Mouse (Mus musculus): ENCODE measurements at regions not wholly inside any gene's neighbourhood (a gene's known extent, or its start where the extent isn't known, plus 50 kb on each side); places are given as distances from the start of the nearest gene placed in this dataset.

DNA sequence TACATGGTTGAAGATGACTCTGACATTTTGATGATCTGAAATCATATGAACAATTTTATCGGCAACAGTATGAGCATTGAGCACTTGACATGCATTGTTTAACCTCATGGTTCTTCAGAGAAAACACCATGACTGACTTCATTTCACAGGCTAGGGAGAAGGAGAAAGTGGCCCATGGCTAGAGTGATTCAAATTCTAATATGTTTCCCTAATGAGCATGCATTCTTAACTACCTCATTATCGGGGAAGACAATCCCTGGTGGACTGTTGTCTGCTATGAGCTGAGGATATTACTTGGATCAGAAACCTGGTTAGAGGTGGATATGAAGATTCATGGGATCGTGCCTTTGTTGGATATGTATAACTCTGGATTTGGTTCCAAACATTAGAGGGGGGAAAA, 240.9 kb downstream of the Arl4a start:
- no peaks in the 10 kb centered on the region for H3K4me1 ChIP-seq (replicated peaks; ENCODE audit: control insufficient read depth, insufficient read depth, low read length)
- H3K9me3 ChIP-seq (ENCODE audit: control insufficient read depth, low read length), result no peaks in the 10 kb centered on the region
- H3K4me3 ChIP-seq (replicated peaks; ENCODE audit: low read length), result no peak overlapping the region
- no peak overlapping the region for H3K27ac ChIP-seq (ENCODE audit: low read length)
- H3K9ac ChIP-seq (replicated peaks; ENCODE audit: low read depth, low read length), result no peak overlapping the region
- no peaks in the 10 kb centered on the region for H3K27me3 ChIP-seq (replicated peaks; ENCODE audit: control insufficient read depth, insufficient read depth, low read length)
- no peaks in the 10 kb centered on the region for H3K36me3 ChIP-seq (ENCODE audit: control insufficient read depth, insufficient read depth)
- no peak overlapping the region for H3K4me2 ChIP-seq (ENCODE audit: low read length)
- 44% methylated on average over 3 of the region's 3 CpGs for WGBS
- no peak for ATAC-seq

- Histone ChIP-seq H3K27me3 (replicated peaks; ENCODE audit: control insufficient read depth, insufficient read depth, low read length) (no peaks in the 10 kb centered on the region), H3K4me2 (ENCODE audit: low read length) (no peak overlapping the region), H3K27ac (ENCODE audit: low read length) (no peak overlapping the region), H3K9me3 (ENCODE audit: control insufficient read depth, low read length) (no peaks in the 10 kb centered on the region), H3K4me1 (replicated peaks; ENCODE audit: control insufficient read depth, insufficient read depth, low read length) (no peaks in the 10 kb centered on the region; the same call in none of the 2 replicates), H3K36me3 (ENCODE audit: control insufficient read depth, insufficient read depth) (no peaks in the 10 kb centered on the region), H3K9ac (replicated peaks; ENCODE audit: low read depth, low read length) (no peak overlapping the region), H3K4me3 (replicated peaks; ENCODE audit: low read length) (no peak overlapping the region)
- 93% methylated on average over 3 of the region's 3 CpGs for WGBS
- ATAC-seq, result no peak
Observed at GRCm38 (mm10) chr12:39785026-39785425, 252.8 kb downstream of the Arl4a start.

DNA sequence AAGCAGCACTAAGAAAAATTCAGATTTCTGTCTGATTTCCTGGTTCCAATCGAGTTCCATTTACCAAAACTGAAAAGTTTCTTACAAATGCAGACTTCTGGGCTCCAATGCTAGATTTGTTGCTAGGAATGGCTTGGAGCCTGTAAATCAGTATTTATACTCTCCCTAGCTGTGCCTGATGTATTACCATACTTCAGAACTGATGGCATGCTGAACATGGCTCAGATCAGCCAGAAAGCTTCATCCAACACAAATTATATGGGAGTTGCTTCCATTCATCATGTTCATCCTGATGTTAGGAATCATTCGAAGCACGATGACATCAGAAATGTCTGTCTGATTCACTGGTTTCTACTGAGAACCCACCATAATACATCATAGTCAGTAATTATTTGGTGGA, 253.3 kb downstream of the Arl4a start:
- no peak for ATAC-seq
- no peaks in the 10 kb centered on the region for H3K36me3 ChIP-seq (ENCODE audit: control insufficient read depth, insufficient read depth)
- WGBS, result 90% methylated on average over 3 of the region's 3 CpGs

DNA sequence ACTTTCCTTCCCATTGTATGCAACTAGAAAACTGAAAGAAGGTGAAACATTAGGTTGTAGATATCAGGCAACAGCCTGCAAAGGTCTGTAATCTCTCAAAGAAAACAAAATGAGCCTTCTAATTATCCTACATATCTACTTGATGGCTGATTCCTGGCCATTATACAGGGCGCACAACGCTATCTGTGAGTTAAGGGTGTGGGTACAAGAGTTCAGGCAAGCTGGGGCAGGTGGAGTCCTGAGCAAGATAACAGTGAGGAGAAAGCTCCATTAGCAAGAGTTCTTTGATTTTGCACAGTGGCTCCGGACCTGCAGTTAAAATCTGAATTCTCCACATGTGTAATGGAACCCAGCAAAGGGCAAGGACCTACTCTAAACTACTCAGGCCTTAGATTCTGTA, 261.7 kb downstream of the Arl4a start:
- no peaks in the 10 kb centered on the region for H3K27me3 ChIP-seq (replicated peaks; ENCODE audit: control insufficient read depth, insufficient read depth, low read length)
- no peaks in the 10 kb centered on the region; the same call in none of the 2 replicates for H3K4me1 ChIP-seq (replicated peaks; ENCODE audit: control insufficient read depth, insufficient read depth, low read length)
- H3K36me3 ChIP-seq (ENCODE audit: control insufficient read depth, insufficient read depth), result no peaks in the 10 kb centered on the region
- H3K4me3 ChIP-seq (replicated peaks; ENCODE audit: low read length), result no peak overlapping the region
- H3K9me3 ChIP-seq (ENCODE audit: control insufficient read depth, low read length), result no peaks in the 10 kb centered on the region
- H3K4me2 ChIP-seq (ENCODE audit: low read length), result no peak overlapping the region
- 90% methylated on average over 3 of the region's 3 CpGs for WGBS
- no peak overlapping the region for H3K9ac ChIP-seq (replicated peaks; ENCODE audit: low read depth, low read length)
- ATAC-seq, result no peak
- no peak overlapping the region for H3K27ac ChIP-seq (ENCODE audit: low read length)

More for the DNA sequence above, 253.3 kb downstream of the Arl4a start:
- no peaks in the 10 kb centered on the region for H3K9me3 ChIP-seq (ENCODE audit: control insufficient read depth, low read length)
- no peak overlapping the region for H3K4me3 ChIP-seq (replicated peaks; ENCODE audit: low read length)
- no peak overlapping the region for H3K4me2 ChIP-seq (ENCODE audit: low read length)
- H3K27me3 ChIP-seq (replicated peaks; ENCODE audit: control insufficient read depth, insufficient read depth, low read length), result no peaks in the 10 kb centered on the region
- no peak overlapping the region for H3K27ac ChIP-seq (ENCODE audit: low read length)
- no peaks in the 10 kb centered on the region; the same call in none of the 2 replicates for H3K4me1 ChIP-seq (replicated peaks; ENCODE audit: control insufficient read depth, insufficient read depth, low read length)
- no peak overlapping the region for H3K9ac ChIP-seq (replicated peaks; ENCODE audit: low read depth, low read length)

DNA sequence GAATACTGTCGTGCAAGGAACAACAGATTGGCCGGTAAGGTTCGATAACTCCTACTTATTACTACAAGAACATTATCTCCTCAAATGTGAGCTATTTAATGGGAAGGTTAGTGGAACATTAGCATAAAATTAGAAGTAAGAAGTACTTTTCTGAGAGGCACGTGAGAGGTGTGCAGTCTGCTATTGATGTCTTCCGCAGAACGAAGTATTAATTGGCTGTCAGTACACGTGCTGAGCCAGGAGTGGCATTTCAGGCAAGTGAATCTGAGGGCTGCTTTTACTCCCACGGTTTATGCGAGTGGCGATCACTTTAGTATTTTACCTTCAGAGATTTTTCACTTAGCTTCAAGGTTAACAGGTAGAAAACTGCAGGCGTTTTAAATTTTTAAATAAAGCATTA, 270.8 kb downstream of the Arl4a start:
- H3K9ac ChIP-seq (replicated peaks; ENCODE audit: low read depth, low read length), result no peak overlapping the region
- WGBS, result 69% methylated on average over 11 of the region's 11 CpGs
- no peaks in the 10 kb centered on the region for H3K27me3 ChIP-seq (replicated peaks; ENCODE audit: control insufficient read depth, insufficient read depth, low read length)
- H3K4me1 ChIP-seq (replicated peaks; ENCODE audit: control insufficient read depth, insufficient read depth, low read length), result no peaks in the 10 kb centered on the region
- H3K4me2 ChIP-seq (ENCODE audit: low read length), result no peak overlapping the region
- H3K36me3 ChIP-seq (ENCODE audit: control insufficient read depth, insufficient read depth), result no peaks in the 10 kb centered on the region
- no peaks in the 10 kb centered on the region for H3K9me3 ChIP-seq (ENCODE audit: control insufficient read depth, low read length)
- ATAC-seq, result no peak
- no peak overlapping the region for H3K4me3 ChIP-seq (replicated peaks; ENCODE audit: low read length)
- H3K27ac ChIP-seq (ENCODE audit: low read length), result no peak overlapping the region

DNA sequence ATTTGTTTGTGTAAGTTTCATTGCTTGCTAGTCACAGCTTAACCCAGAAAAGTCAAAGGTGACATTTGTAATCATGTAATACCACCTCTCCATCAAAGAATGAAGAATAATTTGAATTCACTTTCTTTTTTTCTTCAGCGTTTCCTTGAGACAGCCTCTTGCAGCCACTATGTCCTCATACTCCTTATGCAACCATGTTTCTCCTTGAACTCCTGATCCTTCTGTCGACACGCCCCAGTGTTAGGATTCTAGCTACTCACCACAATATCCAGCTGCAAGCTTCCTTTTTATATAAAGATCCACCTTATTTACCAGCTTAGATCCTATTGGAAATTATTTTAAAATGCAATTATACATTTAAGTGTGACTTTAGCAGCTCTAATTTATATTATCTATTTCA, 274.3 kb downstream of the Arl4a start:
- WGBS, result 82% methylated on average over 3 of the region's 3 CpGs
- Histone ChIP-seq H3K4me3 (replicated peaks; ENCODE audit: low read length) (no peak overlapping the region), H3K36me3 (ENCODE audit: control insufficient read depth, insufficient read depth) (no peaks in the 10 kb centered on the region), H3K9me3 (ENCODE audit: control insufficient read depth, low read length) (no peaks in the 10 kb centered on the region), H3K27ac (ENCODE audit: low read length) (no peak overlapping the region), H3K9ac (replicated peaks; ENCODE audit: low read depth, low read length) (no peak overlapping the region), H3K4me1 (replicated peaks; ENCODE audit: control insufficient read depth, insufficient read depth, low read length) (no peaks in the 10 kb centered on the region), H3K4me2 (ENCODE audit: low read length) (no peak overlapping the region), H3K27me3 (replicated peaks; ENCODE audit: control insufficient read depth, insufficient read depth, low read length) (no peaks in the 10 kb centered on the region)
- ATAC-seq, result no peak

- Histone ChIP-seq H3K9me3 (ENCODE audit: control insufficient read depth, low read length) (no peaks in the 10 kb centered on the region), H3K4me2 (ENCODE audit: low read length) (no peak overlapping the region), H3K4me3 (replicated peaks; ENCODE audit: low read length) (no peak overlapping the region), H3K27ac (ENCODE audit: low read length) (no peak overlapping the region), H3K36me3 (ENCODE audit: control insufficient read depth, insufficient read depth) (no peaks in the 10 kb centered on the region), H3K27me3 (replicated peaks; ENCODE audit: control insufficient read depth, insufficient read depth, low read length) (no peaks in the 10 kb centered on the region), H3K4me1 (replicated peaks; ENCODE audit: control insufficient read depth, insufficient read depth, low read length) (no peaks in the 10 kb centered on the region), H3K9ac (replicated peaks; ENCODE audit: low read depth, low read length) (no peak overlapping the region)
- WGBS, result 87% methylated on average over 5 of the region's 5 CpGs
- no peak for ATAC-seq
Observed at GRCm38 (mm10) chr12:39761946-39762345, 275.9 kb downstream of the Arl4a start.

DNA sequence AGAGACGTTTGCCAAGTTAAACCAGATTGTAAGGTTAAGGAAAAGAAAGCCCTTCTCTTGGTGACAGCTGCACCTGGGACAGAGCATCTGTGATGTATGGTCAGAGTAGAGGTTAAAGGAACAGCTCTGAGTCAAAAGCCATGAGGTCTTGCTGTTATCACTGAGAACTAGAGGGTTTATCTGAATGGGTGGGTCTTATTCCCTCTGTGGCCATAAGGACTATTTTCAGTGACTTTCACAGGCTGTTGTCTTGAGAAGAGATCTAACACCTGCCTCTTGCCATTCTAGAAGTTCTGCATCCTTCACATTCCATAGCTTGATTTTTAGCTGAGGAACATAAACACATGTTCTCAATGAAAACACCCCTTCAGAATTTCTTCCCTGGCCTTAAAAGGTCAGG, 276.5 kb downstream of the Arl4a start:
- 85% methylated on average over 1 of the region's 1 CpGs for WGBS
- ATAC-seq, result no peak

DNA sequence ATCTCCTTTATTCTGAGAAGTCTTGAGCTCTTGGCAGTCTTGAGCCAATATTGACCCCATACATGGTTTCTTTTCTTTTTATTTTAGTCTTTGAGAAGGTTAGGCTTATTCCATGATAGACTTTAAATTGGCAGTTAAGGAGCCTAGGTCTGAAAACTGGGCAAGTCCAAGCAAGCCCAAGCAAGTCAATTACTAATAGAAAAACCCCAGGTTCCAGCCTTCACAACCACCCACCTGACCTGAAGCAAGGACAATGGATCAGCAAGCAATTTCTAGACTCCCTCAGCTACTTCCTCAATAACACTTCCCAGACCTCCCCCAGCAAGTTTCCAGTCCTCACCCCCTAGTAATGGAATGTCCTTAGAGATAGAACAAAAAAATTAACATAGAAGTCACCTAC, 279.9 kb downstream of the Arl4a start:
- Histone ChIP-seq H3K27me3 (replicated peaks; ENCODE audit: control insufficient read depth, insufficient read depth, low read length) (no peaks in the 10 kb centered on the region), H3K9me3 (ENCODE audit: control insufficient read depth, low read length) (no peaks in the 10 kb centered on the region), H3K4me1 (replicated peaks; ENCODE audit: control insufficient read depth, insufficient read depth, low read length) (no peaks in the 10 kb centered on the region), H3K4me2 (ENCODE audit: low read length) (no peak overlapping the region), H3K36me3 (ENCODE audit: control insufficient read depth, insufficient read depth) (no peaks in the 10 kb centered on the region), H3K27ac (ENCODE audit: low read length) (no peak overlapping the region), H3K9ac (replicated peaks; ENCODE audit: low read depth, low read length) (no peak overlapping the region), H3K4me3 (replicated peaks; ENCODE audit: low read length) (no peak overlapping the region)
- ATAC-seq, result no peak

More for the DNA sequence above, 276.5 kb downstream of the Arl4a start:
- no peaks in the 10 kb centered on the region for H3K36me3 ChIP-seq (ENCODE audit: control insufficient read depth, insufficient read depth)
- H3K27ac ChIP-seq (ENCODE audit: low read length), result no peak overlapping the region
- no peaks in the 10 kb centered on the region for H3K27me3 ChIP-seq (replicated peaks; ENCODE audit: control insufficient read depth, insufficient read depth, low read length)
- no peak overlapping the region for H3K9ac ChIP-seq (replicated peaks; ENCODE audit: low read depth, low read length)
- no peaks in the 10 kb centered on the region for H3K9me3 ChIP-seq (ENCODE audit: control insufficient read depth, low read length)
- no peak overlapping the region for H3K4me3 ChIP-seq (replicated peaks; ENCODE audit: low read length)
- H3K4me1 ChIP-seq (replicated peaks; ENCODE audit: control insufficient read depth, insufficient read depth, low read length), result no peaks in the 10 kb centered on the region
- no peak overlapping the region for H3K4me2 ChIP-seq (ENCODE audit: low read length)

GRCm38 (mm10) chr12:39751850-39752249, 286.0 kb downstream of the Arl4a start:
- H3K4me3 ChIP-seq (replicated peaks; ENCODE audit: low read length), result no peak overlapping the region
- H3K36me3 ChIP-seq (ENCODE audit: control insufficient read depth, insufficient read depth), result no peaks in the 10 kb centered on the region
- H3K4me2 ChIP-seq (ENCODE audit: low read length), result no peak overlapping the region
- no peaks in the 10 kb centered on the region for H3K4me1 ChIP-seq (replicated peaks; ENCODE audit: control insufficient read depth, insufficient read depth, low read length)
- WGBS, result 89% methylated on average over 5 of the region's 5 CpGs
- no peak overlapping the region for H3K27ac ChIP-seq (ENCODE audit: low read length)
- no peak for ATAC-seq
- no peaks in the 10 kb centered on the region for H3K9me3 ChIP-seq (ENCODE audit: control insufficient read depth, low read length)
- H3K9ac ChIP-seq (replicated peaks; ENCODE audit: low read depth, low read length), result no peak overlapping the region
- no peaks in the 10 kb centered on the region for H3K27me3 ChIP-seq (replicated peaks; ENCODE audit: control insufficient read depth, insufficient read depth, low read length)

Measured in forebrain, embryonic 16.5 days (tissue).